Mouse (Mus musculus) layer of hippocampus, adult 2 months (tissue): Measurements from ENCODE around the gene Colgalt1. TPM values are rescaled to one million over a fixed set of nuclear protein-coding genes. Genes with fewer than 3 reads are reported as not detected.

Experiments used
- DNase-seq, 2 experiments: peaks; one replicate each; pipeline ENCODE4 v3.0.0; 2022; ENCODE audit warnings: low spot score in 2 of 2
- H3K27ac ChIP-seq: fragments of 200-600 bp; 2 replicates; pipeline ENCODE4 v1.8.1; 2022
- H3K4me3 ChIP-seq: fragments of 200-600 bp; 2 replicates; pipeline ENCODE4 v1.8.1; 2022; ENCODE audit warnings: mild to moderate bottlenecking
- CTCF ChIP-seq: fragments of 200-600 bp; conservative IDR thresholded peaks from 2 replicates; pipeline ENCODE4 v1.8.1; 2022; ENCODE audit warnings: antibody characterized with exemption, mild to moderate bottlenecking, moderate library complexity
- total RNA-seq, 2 experiments: library from RNA; stranded (reverse); gene quantifications; 2 replicates each; pipeline ENCODE4 v1.2.3; 2021

Colgalt1 gene
- total RNA-seq, 2 experiments from 2014 or later: 52.4 to 60.1 TPM

- Histone ChIP-seq H3K4me3 (no peak overlapping the region), H3K27ac (no peak overlapping the region)
Measured at GRCm38 (mm10) chr8:71593556-71594323, 17.1 kb upstream of the Colgalt1 start.

GRCm38 (mm10) chr8:71594324-71594722 is 16.5 kb upstream of the Colgalt1 start:
- no peak for DNase-seq
- no peak overlapping the region for H3K27ac ChIP-seq
- TF ChIP-seq CTCF: no peak
- no peak overlapping the region for H3K4me3 ChIP-seq

More at GRCm38 (mm10) chr8:71593556-71594323, 17.1 kb upstream of the Colgalt1 start:
- no peak for DNase-seq
- TF ChIP-seq CTCF: no peak

- no peak overlapping the region; the same call in 1 of the 2 replicates for H3K27ac ChIP-seq
Measured at GRCm38 (mm10) chr8:71595862-71596261, 14.9 kb upstream of the Colgalt1 start.

GRCm38 (mm10) chr8:71596384-71596783 is 14.4 kb upstream of the Colgalt1 start:
- no peak for TF ChIP-seq CTCF
- no peak overlapping the region for H3K27ac ChIP-seq
- no peak for DNase-seq
- no peak overlapping the region for H3K4me3 ChIP-seq

More at GRCm38 (mm10) chr8:71595862-71596261, 14.9 kb upstream of the Colgalt1 start:
- peak overlapping the region; percentile 35; the same call in 1 of the 2 replicates for H3K4me3 ChIP-seq
- DNase-seq: peak; percentile 86 to 91
- peak; percentile 100 for TF ChIP-seq CTCF

GRCm38 (mm10) chr8:71596798-71597197 is 14.0 kb upstream of the Colgalt1 start:
- H3K4me3 ChIP-seq: no peak overlapping the region
- DNase-seq: no peak
- TF ChIP-seq CTCF: no peak
- no peak overlapping the region for H3K27ac ChIP-seq

GRCm38 (mm10) chr8:71597451-71597850 is 13.3 kb upstream of the Colgalt1 start, which contains the start of gene Fam129c:
Gene Fam129c, plus strand, starts transcription at chr8:71597648.
- no peak for TF ChIP-seq CTCF
- Histone ChIP-seq H3K4me3 (no peak within 1 kb of the TSS), H3K27ac (no peak within 1 kb of the TSS)
- DNase-seq: no peak

GRCm38 (mm10) chr8:71598375-71598774 is 12.4 kb upstream of the Colgalt1 start:
- no peak for DNase-seq
- no peak overlapping the region for H3K4me3 ChIP-seq
- H3K27ac ChIP-seq: no peak overlapping the region
- no peak for TF ChIP-seq CTCF

GRCm38 (mm10) chr8:71598841-71599240 is 12.0 kb upstream of the Colgalt1 start:
- no peak overlapping the region for H3K27ac ChIP-seq
- DNase-seq: no peak
- no peak for TF ChIP-seq CTCF
- H3K4me3 ChIP-seq: no peak overlapping the region

GRCm38 (mm10) chr8:71601939-71602665 is 8.7 kb upstream of the Colgalt1 start:
- H3K27ac ChIP-seq: no peak overlapping the region
- DNase-seq: no peak
- H3K4me3 ChIP-seq: peak overlapping the region; percentile 30; the same call in 1 of the 2 replicates
- TF ChIP-seq CTCF: no peak

- no peak for TF ChIP-seq CTCF
- DNase-seq: peak; percentile 47 to 68
- no peak overlapping the region for H3K27ac ChIP-seq
- H3K4me3 ChIP-seq: peak overlapping the region; percentile 30; the same call in 1 of the 2 replicates
Measured at GRCm38 (mm10) chr8:71602666-71603334, 8.0 kb upstream of the Colgalt1 start.

GRCm38 (mm10) chr8:71604021-71604420 is 6.8 kb upstream of the Colgalt1 start:
- no peak for TF ChIP-seq CTCF
- Histone ChIP-seq H3K4me3 (no peak overlapping the region), H3K27ac (no peak overlapping the region)
- DNase-seq: no peak

GRCm38 (mm10) chr8:71612141-71612540 is 1.3 kb downstream of the Colgalt1 start:
- Histone ChIP-seq H3K27ac (peak overlapping the region; percentile 95), H3K4me3 (peak overlapping the region; percentile 94)
- no peak for DNase-seq
- no peak for TF ChIP-seq CTCF

GRCm38 (mm10) chr8:71613418-71613817 is 2.6 kb downstream of the Colgalt1 start:
- no peak; the same call in 1 of the 2 replicates for TF ChIP-seq CTCF
- Histone ChIP-seq H3K4me3 (no peak overlapping the region), H3K27ac (no peak overlapping the region)
- DNase-seq: no peak
